Mouse (Mus musculus) bone marrow macrophage, adult 2 months (primary cell): Measurements from ENCODE around the gene Mdm2.

Experiments used
- CTCF ChIP-seq: IDR thresholded peaks from 2 replicates; pipeline ENCODE4 v1.5.1; 2012; ENCODE audit warnings: low read depth, mild to moderate bottlenecking, low read length, moderate library complexity
- POLR2A ChIP-seq: IDR thresholded peaks from 2 replicates; pipeline ENCODE4 v1.6.1; 2012; ENCODE audit warnings: mild to moderate bottlenecking, low read depth, low read length, borderline replicate concordance

DNA sequence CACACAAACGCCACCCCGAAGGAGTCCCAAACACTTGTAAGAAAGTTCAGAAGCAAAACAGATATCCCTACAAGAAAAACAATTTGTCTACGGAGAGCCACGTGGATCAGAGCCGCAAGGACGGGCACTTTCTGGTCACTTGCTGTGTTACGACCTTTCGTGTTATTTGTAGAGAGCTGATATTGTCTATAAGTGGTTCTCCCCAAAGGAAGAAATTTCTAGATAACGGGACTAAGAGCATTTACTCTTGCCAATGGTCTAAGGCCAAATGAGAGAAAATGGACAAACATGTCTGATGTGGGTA lies 26.9 kb downstream of the Mdm2 start:
- no peak for TF ChIP-seq CTCF
- no peak for TF ChIP-seq POLR2A
